Mouse (Mus musculus) bone marrow macrophage, adult 2 months (primary cell): ENCODE measurements around the gene Bcor.

Experiments used
- CTCF ChIP-seq: IDR thresholded peaks from 2 replicates; pipeline ENCODE4 v1.5.1; 2012; ENCODE audit warnings: low read depth, mild to moderate bottlenecking, low read length, moderate library complexity
- POLR2A ChIP-seq: IDR thresholded peaks from 2 replicates; pipeline ENCODE4 v1.6.1; 2012; ENCODE audit warnings: mild to moderate bottlenecking, low read depth, low read length, borderline replicate concordance

- TF ChIP-seq CTCF (no peak), POLR2A (no peak)
Measured at GRCm38 (mm10) chrX:12080095-12080903, 79.9 kb downstream of the Bcor start.
